Mouse (Mus musculus) c-Kit-positive CD71-positive TER-119-negative erythroid progenitor cells, embryonic 14.5 days (primary cell): ENCODE results near the gene Mtmr1.
A peak's percentile ranks its signal among the peaks of the same experiment; 100 is the strongest.
"Not testable (repeated sequence)": the region's sequence is repeated elsewhere in the genome, so short reads cannot be mapped to it uniquely, and the experiment has no call there.

Experiments
- DNase-seq: peaks from one replicate; pipeline ENCODE4 v3.0.0-alpha.2; 2013; ENCODE audit warnings: low read depth

Gene Mtmr1

DNA sequence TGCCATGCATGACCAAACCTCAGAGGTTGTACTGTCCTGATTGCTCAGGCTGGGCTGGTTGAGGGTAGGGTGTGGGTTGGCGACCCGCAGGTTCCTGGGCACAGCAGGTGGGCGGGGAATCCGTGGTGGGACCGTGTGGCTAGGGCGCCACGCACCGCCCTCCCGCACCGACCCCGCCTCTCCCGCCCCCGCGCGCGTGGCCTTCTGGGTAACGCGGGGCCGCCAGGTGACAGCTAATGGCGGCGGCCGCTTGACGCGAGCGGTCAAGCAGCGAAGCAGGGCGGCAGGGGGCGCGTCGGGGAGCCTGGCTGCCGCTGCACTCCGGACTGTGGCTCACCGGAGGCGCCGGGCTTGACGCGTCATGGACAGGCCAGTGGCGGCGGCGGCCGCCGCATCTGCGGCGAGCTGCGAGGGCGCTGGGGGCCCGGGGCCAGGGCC lies at the start of gene Mtmr1:
Gene Mtmr1 (plus strand): TSS at position 207 of the 438 bp plus-strand sequence.
- DNase-seq = peak; percentile 42

DNA sequence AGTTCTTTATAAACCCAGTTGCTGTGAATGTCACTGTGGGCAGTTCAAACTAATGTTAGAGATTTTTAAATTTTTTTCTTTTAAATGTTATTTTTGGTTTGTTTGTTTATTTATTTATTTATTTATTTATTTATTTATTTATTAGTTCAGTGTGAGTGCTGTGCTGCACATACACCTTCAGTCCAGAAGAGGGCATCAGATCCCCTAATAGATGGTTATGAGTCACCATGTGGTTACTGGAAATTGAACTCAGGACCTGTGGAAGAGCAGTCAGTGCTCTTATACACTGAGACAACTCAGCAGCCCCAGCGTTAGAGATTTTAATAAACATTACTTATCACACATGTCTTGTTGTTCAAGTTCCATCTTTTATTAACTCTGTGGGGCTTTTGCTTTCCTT lies 12.5 kb upstream of the Mtmr1 start:
- DNase-seq = no peak

- no peak for DNase-seq
Measured at GRCm38 (mm10) chrX:71355331-71355730, 9.2 kb upstream of the Mtmr1 start.

GRCm38 (mm10) chrX:71361793-71362192 lies 2.8 kb upstream of the Mtmr1 start:
- DNase-seq = not testable (repeated sequence)

- DNase-seq = no peak
Measured at GRCm38 (mm10) chrX:71364062-71364461, 498 bp upstream of the Mtmr1 start.

GRCm38 (mm10) chrX:71365011-71365410 lies 451 bp downstream of the Mtmr1 start:
- DNase-seq = no peak

GRCm38 (mm10) chrX:71365510-71365909 lies 950 bp downstream of the Mtmr1 start:
- DNase-seq = no peak

DNA sequence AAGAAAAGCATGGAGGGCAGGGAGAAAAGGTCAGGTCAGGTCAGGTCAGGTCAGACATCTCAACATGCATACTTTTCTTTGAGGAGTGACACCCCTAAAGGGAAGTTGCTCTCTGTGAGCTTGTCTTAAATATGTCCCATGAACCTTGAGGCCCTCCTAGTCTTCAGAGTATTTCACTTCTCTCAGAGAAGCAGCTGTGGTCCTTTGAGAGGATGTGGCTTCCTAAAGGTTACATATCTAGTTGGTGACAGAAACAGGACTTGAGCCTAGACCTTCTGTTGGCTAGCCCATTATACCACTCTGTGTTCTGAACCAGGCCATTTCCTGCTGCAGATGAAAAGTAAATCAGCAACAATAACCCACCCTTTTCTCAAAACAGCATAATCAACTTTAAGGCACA lies 2.4 kb downstream of the Mtmr1 start:
- DNase-seq = no peak

- DNase-seq = no peak
Measured at GRCm38 (mm10) chrX:71376781-71377180, 12.2 kb downstream of the Mtmr1 start.

GRCm38 (mm10) chrX:71378435-71378834 lies 13.9 kb downstream of the Mtmr1 start:
- DNase-seq = no peak

DNA sequence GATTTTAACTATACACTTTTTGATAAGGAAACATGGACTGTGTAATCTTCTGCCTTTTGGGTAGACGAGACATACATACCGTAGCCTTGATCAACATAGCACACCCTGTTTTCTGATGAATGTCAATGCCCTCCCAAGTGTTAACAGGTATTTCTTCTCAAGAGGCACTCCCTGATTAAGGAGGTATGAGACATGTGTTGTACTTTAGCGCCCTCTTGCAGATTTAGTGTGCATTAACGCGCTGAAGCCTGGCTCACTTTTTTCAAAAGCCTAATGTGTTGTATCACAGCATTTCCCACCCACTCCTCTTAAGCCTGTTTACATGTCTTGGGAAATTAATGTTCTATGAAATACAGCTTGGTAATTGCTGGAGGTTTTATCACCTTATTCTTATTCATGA lies 17.0 kb downstream of the Mtmr1 start:
- DNase-seq = peak; percentile 33

DNA sequence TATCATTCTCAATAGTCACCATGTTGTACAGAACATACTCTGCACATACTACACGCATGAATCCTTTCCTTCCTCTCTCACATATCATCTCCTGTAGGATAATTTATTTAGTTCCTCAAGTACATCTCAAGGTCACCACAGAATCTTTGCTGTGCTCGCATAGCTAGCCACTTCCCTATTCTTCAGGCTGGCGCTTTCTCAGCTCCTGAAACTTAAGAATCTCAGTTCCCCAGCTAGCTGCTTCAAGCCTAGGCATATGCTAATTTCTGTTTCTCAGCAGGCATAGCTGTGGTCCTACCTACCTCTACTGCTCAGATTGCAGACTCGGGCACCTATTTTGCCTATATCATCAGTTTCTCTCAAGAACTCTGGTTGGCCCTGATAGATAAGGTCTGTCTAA lies 31.8 kb downstream of the Mtmr1 start:
- no peak for DNase-seq

- no peak for DNase-seq
Measured at GRCm38 (mm10) chrX:71406290-71406689, 41.7 kb downstream of the Mtmr1 start.

GRCm38 (mm10) chrX:71408386-71408785 lies 43.8 kb downstream of the Mtmr1 start:
- DNase-seq = no peak

- DNase-seq = no peak
Measured at GRCm38 (mm10) chrX:71412776-71413175, 48.2 kb downstream of the Mtmr1 start.

DNA sequence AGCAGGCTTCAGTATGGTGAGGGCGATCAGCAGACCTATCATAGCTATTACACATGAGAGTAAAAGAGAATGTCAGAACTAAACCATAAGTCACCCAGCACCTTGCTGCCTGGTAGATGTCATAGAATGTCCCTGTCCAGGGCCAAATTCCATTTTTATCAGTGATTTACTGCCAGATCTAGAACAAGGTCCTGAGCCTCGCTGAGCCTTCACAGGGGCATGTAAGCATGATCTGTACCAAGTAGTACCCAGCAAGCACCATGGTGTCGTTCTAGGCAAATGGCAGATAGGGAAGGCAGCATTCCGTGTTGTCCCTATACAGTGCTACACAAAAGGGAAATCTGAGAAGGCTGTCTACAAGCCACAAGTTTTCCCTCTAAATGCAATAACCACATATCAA lies 49.1 kb downstream of the Mtmr1 start:
- no peak for DNase-seq

DNA sequence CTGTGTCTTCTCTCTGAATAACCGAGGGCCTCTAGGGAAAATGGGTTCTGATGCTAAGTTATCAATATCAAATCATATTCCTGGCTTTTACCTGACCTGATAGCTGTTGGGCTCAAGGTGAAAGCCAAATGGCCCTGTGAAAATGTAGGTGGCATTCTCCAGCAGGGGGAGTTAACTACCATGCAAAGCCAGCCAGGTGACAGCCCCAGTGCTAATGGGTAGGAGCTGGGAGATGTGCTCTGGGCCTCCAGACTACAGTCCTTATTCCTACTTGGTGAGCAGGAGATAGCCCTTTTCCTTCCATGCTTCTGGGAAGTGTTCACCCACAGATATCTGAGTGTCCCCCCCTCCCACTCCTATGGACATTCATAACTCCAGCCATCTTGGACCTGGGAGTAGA lies 60.3 kb downstream of the Mtmr1 start:
- DNase-seq = no peak

GRCm38 (mm10) chrX:71425746-71426519 lies 61.4 kb downstream of the Mtmr1 start:
- DNase-seq = peak; percentile 66

GRCm38 (mm10) chrX:71427491-71427890 lies 62.9 kb downstream of the Mtmr1 start:
- DNase-seq = peak; percentile 29

GRCm38 (mm10) chrX:71430900-71431299 lies 66.3 kb downstream of the Mtmr1 start:
- peak; percentile 65 for DNase-seq

DNA sequence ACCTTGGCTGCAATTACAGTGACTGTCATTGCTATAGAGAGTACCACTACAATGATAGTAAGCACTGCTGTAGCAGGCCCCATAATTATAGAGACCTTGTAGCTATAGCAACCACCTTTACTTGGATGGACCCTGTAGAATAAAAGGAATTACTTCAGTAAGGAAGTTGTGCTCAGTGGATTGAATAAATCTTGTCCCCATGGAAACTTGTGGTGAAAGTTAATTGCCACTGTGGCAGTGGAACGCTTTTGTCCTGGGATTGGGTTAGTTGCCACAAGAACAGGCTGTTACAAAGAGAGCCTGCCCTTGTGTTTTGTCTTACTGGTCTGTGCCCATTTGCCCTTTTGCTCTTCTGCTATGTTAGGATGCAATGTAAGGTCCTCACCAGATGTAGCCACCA lies 69.9 kb downstream of the Mtmr1 start:
- DNase-seq = no peak

- no peak for DNase-seq
Measured at GRCm38 (mm10) chrX:71434860-71435259, 70.3 kb downstream of the Mtmr1 start.

- no peak for DNase-seq
Measured at GRCm38 (mm10) chrX:71435542-71435941, 71.0 kb downstream of the Mtmr1 start.

- DNase-seq = no peak
Measured at GRCm38 (mm10) chrX:71439473-71439872, 74.9 kb downstream of the Mtmr1 start.
